Mouse (Mus musculus) intestine, embryonic 16.5 days (tissue): ENCODE data around the gene Nod2. TPM values are rescaled to one million over a fixed set of nuclear protein-coding genes. Genes with fewer than 3 reads are reported as not detected.

Source experiments
- ATAC-seq: fragments of 200-750 bp; cut with Nextera tagmentation; 2 replicates; pipeline ENCODE4 v1.8.0; 2017; ENCODE audit warnings: moderate TSS enrichment, moderate library complexity
- H3K27ac ChIP-seq: fragments of 300-500 bp; sonication (generic); 2 replicates; pipeline ENCODE4 v1.5.1; 2014; ENCODE audit warnings: mild to moderate bottlenecking, low read length
- H3K27me3 ChIP-seq: fragments of 300-500 bp; sonication (generic); replicated peaks from 2 replicates; pipeline ENCODE4 v1.6.1; 2014; ENCODE audit warnings: low read length, control low read depth, mixed read lengths; ENCODE audit not compliant: control insufficient read depth, insufficient read depth
- H3K36me3 ChIP-seq: fragments of 300-500 bp; sonication (generic); 2 replicates; pipeline ENCODE4 v1.6.1; 2014; ENCODE audit warnings: low read length, control low read depth; ENCODE audit not compliant: control insufficient read depth, insufficient read depth
- H3K4me1 ChIP-seq: fragments of 300-500 bp; sonication (generic); 2 replicates; pipeline ENCODE4 v1.6.1; 2014; ENCODE audit warnings: low read length, control low read depth, mixed read lengths; ENCODE audit not compliant: control insufficient read depth, insufficient read depth
- H3K4me2 ChIP-seq: fragments of 300-500 bp; sonication (generic); 2 replicates; pipeline ENCODE4 v1.6.1; 2014; ENCODE audit warnings: low read depth, low read length, control low read depth
- H3K4me3 ChIP-seq: fragments of 300-500 bp; sonication (generic); 2 replicates; pipeline ENCODE4 v1.5.1; 2014; ENCODE audit warnings: mild to moderate bottlenecking, low read length
- H3K9ac ChIP-seq: fragments of 300-500 bp; sonication (generic); 2 replicates; pipeline ENCODE4 v1.6.1; 2014; ENCODE audit warnings: low read depth, low read length
- H3K9me3 ChIP-seq: fragments of 300-500 bp; sonication (generic); 2 replicates; pipeline ENCODE4 v1.6.1; 2016; ENCODE audit warnings: low read length, control low read depth; ENCODE audit not compliant: control insufficient read depth
- WGBS: fragments of 180-500 bp; shearing (Covaris S2); extraction: QIAGEN DNeasy Blood & Tissue Kit; methylation state at CpG from one replicate; pipeline ENCODE4 v1.1.7; 2014; 5-methylcytosine and 5-hydroxymethylcytosine counted together
- polyA plus RNA-seq: library from polyadenylated mRNA; unstranded; fragments of >200 nt; fragmentation: Nextera tagmentation; extraction: Ambion mirVana; gene quantifications from 2 replicates; pipeline ENCODE4 v1.2.1, GENCODE M21; 2015

The Nod2 gene
- polyA plus RNA-seq, 1 experiment from 2014 or later = 0.31 TPM

- H3K9ac ChIP-seq = no peak overlapping the region
- H3K27me3 ChIP-seq = no peaks in the 10 kb centered on the region
- peaks cover 6% of the 10 kb centered on the region; the same call in 1 of the 2 replicates for H3K4me1 ChIP-seq
- H3K27ac ChIP-seq = no peak overlapping the region
- H3K4me3 ChIP-seq = no peak overlapping the region
- WGBS = 64% methylated on average over 7 of the region's 7 CpGs
- no peak for ATAC-seq
- no peaks in the 10 kb centered on the region for H3K9me3 ChIP-seq
- H3K4me2 ChIP-seq = no peak overlapping the region
- no peaks in the 10 kb centered on the region for H3K36me3 ChIP-seq
Observed at GRCm38 (mm10) chr8:88694291-88694690, 47.2 kb downstream of the Nod2 start.

- 15% methylated on average over 7 of the region's 7 CpGs for WGBS
- Histone ChIP-seq H3K4me3 (peak overlapping the region; percentile 99), H3K36me3 (no peaks in the 10 kb centered on the region), H3K9ac (peak overlapping the region; percentile 14; the same call in 1 of the 2 replicates), H3K27me3 (no peaks in the 10 kb centered on the region), H3K4me1 (peaks cover 6% of the 10 kb centered on the region; the same call in 1 of the 2 replicates), H3K27ac (no peak overlapping the region), H3K4me2 (peak overlapping the region; percentile 51), H3K9me3 (no peaks in the 10 kb centered on the region)
- ATAC-seq = peak; percentile 17
Observed at GRCm38 (mm10) chr8:88696228-88696627, 49.1 kb downstream of the Nod2 start.

GRCm38 (mm10) chr8:88696721-88697641 is 49.9 kb downstream of the Nod2 start, which contains the start of gene Cyld:
Cyld (plus strand) TSS chr8:88697028.
- ATAC-seq = peak; percentile 100
- WGBS = under 1% methylated on average over 72 of the region's 80 CpGs
- peak within 1 kb of the TSS; percentile 99 for H3K4me3 ChIP-seq

GRCm38 (mm10) chr8:88697642-88698031 is 50.5 kb downstream of the Nod2 start:
- Histone ChIP-seq H3K4me2 (peak overlapping the region; percentile 68), H3K9me3 (no peaks in the 10 kb centered on the region), H3K9ac (peak overlapping the region; percentile 96), H3K4me1 (peaks cover 6% of the 10 kb centered on the region; the same call in 1 of the 2 replicates), H3K4me3 (peak overlapping the region; percentile 99), H3K27ac (0 out of 2 replicates have a peak overlapping the region, but pooled peaks have one; percentile 83), H3K27me3 (no peaks in the 10 kb centered on the region), H3K36me3 (no peaks in the 10 kb centered on the region)
- WGBS = 8% methylated on average over 4 of the region's 4 CpGs
- ATAC-seq = no peak

More at GRCm38 (mm10) chr8:88696721-88697641, 49.9 kb downstream of the Nod2 start, which contains the start of gene Cyld:
- H3K4me2 ChIP-seq = peak within 1 kb of the TSS; percentile 68
- H3K27ac ChIP-seq = peak within 1 kb of the TSS; percentile 83
- no peaks in the 10 kb centered on the region for H3K36me3 ChIP-seq
- H3K9me3 ChIP-seq = no peaks in the 10 kb centered on the region
- peaks cover 6% of the 10 kb centered on the region; the same call in 1 of the 2 replicates for H3K4me1 ChIP-seq
- H3K27me3 ChIP-seq = no peaks in the 10 kb centered on the region
- H3K9ac ChIP-seq = peak within 1 kb of the TSS; percentile 96

- Histone ChIP-seq H3K4me3 (peak overlapping the region; percentile 99), H3K9ac (peak overlapping the region; percentile 96)
- 40% methylated on average over 2 of the region's 2 CpGs for WGBS
Observed at GRCm38 (mm10) chr8:88698048-88698447, 50.9 kb downstream of the Nod2 start.

GRCm38 (mm10) chr8:88701611-88702010 is 54.5 kb downstream of the Nod2 start:
- no peak for ATAC-seq
- no peak overlapping the region for H3K4me2 ChIP-seq
- 24% methylated on average over 2 of the region's 2 CpGs for WGBS
- no peak overlapping the region for H3K27ac ChIP-seq
- H3K27me3 ChIP-seq = no peaks in the 10 kb centered on the region
- H3K36me3 ChIP-seq = no peaks in the 10 kb centered on the region
- peaks cover 6% of the 10 kb centered on the region; the same call in 1 of the 2 replicates for H3K4me1 ChIP-seq
- no peak overlapping the region for H3K9ac ChIP-seq
- H3K9me3 ChIP-seq = no peaks in the 10 kb centered on the region
- H3K4me3 ChIP-seq = no peak overlapping the region

More at GRCm38 (mm10) chr8:88698048-88698447, 50.9 kb downstream of the Nod2 start:
- Histone ChIP-seq H3K27me3 (no peaks in the 10 kb centered on the region), H3K36me3 (no peaks in the 10 kb centered on the region), H3K9me3 (no peaks in the 10 kb centered on the region), H3K4me2 (peak overlapping the region; percentile 68), H3K27ac (no peak overlapping the region), H3K4me1 (peaks cover 6% of the 10 kb centered on the region; the same call in 1 of the 2 replicates)
- ATAC-seq = no peak

GRCm38 (mm10) chr8:88702816-88703215 is 55.7 kb downstream of the Nod2 start:
- no peaks in the 10 kb centered on the region for H3K27me3 ChIP-seq
- H3K4me3 ChIP-seq = no peak overlapping the region
- H3K9me3 ChIP-seq = no peaks in the 10 kb centered on the region
- ATAC-seq = no peak
- no peak overlapping the region for H3K4me2 ChIP-seq
- no peak overlapping the region for H3K9ac ChIP-seq
- 0 out of 2 replicates have a peak, but pooled peaks cover under 1% of the 10 kb centered on the region for H3K36me3 ChIP-seq
- WGBS = 73% methylated on average over 3 of the region's 3 CpGs
- peaks cover 3% of the 10 kb centered on the region; the same call in 1 of the 2 replicates for H3K4me1 ChIP-seq
- H3K27ac ChIP-seq = no peak overlapping the region

- Histone ChIP-seq H3K27me3 (no peaks in the 10 kb centered on the region), H3K9me3 (no peaks in the 10 kb centered on the region), H3K4me2 (no peak overlapping the region), H3K36me3 (0 out of 2 replicates have a peak, but pooled peaks cover 2% of the 10 kb centered on the region), H3K4me1 (no peaks in the 10 kb centered on the region), H3K9ac (no peak overlapping the region), H3K4me3 (no peak overlapping the region), H3K27ac (peak overlapping the region; percentile 29)
- WGBS = 82% methylated on average over 2 of the region's 2 CpGs
- ATAC-seq = peak; percentile 82
Observed at GRCm38 (mm10) chr8:88723256-88723963, 76.3 kb downstream of the Nod2 start.
